Mouse (Mus musculus) kidney, postnatal 0 days (tissue): ENCODE data around the gene Gpr85. TPM values are rescaled to one million over a fixed set of nuclear protein-coding genes. Genes with fewer than 3 reads are reported as not detected.

Experiments
- ATAC-seq: fragments of 200-750 bp; cut with Nextera tagmentation; replicated peaks from 2 replicates; pipeline ENCODE4 v1.8.0; 2017; ENCODE audit warnings: low read depth, moderate number of reproducible peaks, moderate TSS enrichment, moderate library complexity; ENCODE audit not compliant: low FRiP score
- DNase-seq: peaks from one replicate; pipeline ENCODE4 v3.0.0-alpha.2; 2016; ENCODE audit warnings: low spot score
- H3K27ac ChIP-seq: fragments of 300-500 bp; sonication (generic); 2 replicates; pipeline ENCODE4 v1.5.1; 2014; ENCODE audit warnings: mild to moderate bottlenecking
- H3K27me3 ChIP-seq: fragments of 300-500 bp; sonication (generic); 2 replicates; pipeline ENCODE4 v1.6.1; 2014; ENCODE audit warnings: low read length, mixed read lengths; ENCODE audit not compliant: insufficient read depth
- H3K36me3 ChIP-seq: fragments of 300-500 bp; sonication (generic); 2 replicates; pipeline ENCODE4 v1.6.1; 2014; ENCODE audit warnings: low read length, mixed read lengths; ENCODE audit not compliant: insufficient read depth
- H3K4me1 ChIP-seq: fragments of 300-500 bp; sonication (generic); replicated peaks from 2 replicates; pipeline ENCODE4 v1.6.1; 2014; ENCODE audit warnings: antibody characterized with exemption, low read length, mixed read lengths; ENCODE audit not compliant: insufficient read depth
- H3K4me2 ChIP-seq: fragments of 300-500 bp; sonication (generic); 2 replicates; pipeline ENCODE4 v1.6.1; 2014; ENCODE audit warnings: mild to moderate bottlenecking, low read length, moderate library complexity, mixed read lengths
- H3K4me3 ChIP-seq: fragments of 300-500 bp; sonication (generic); replicated peaks from 2 replicates; pipeline ENCODE4 v1.5.1; 2014; ENCODE audit warnings: low read depth, low read length
- H3K9ac ChIP-seq: fragments of 300-500 bp; sonication (generic); 2 replicates; pipeline ENCODE4 v1.6.1; 2014; ENCODE audit warnings: low read depth, low read length
- H3K9me3 ChIP-seq: fragments of 300-500 bp; sonication (generic); replicated peaks from 2 replicates; pipeline ENCODE4 v1.6.1; 2016; ENCODE audit warnings: low read length, inconsistent platforms, mixed read lengths
- CTCF ChIP-seq: IDR thresholded peaks from 2 replicates; pipeline ENCODE4 v1.5.1; 2016; ENCODE audit warnings: antibody characterized with exemption, low read depth, mild to moderate bottlenecking, moderate library complexity
- WGBS: fragments of 180-500 bp; shearing (Covaris S2); extraction: QIAGEN DNeasy Blood & Tissue Kit; methylation state at CpG from one replicate; pipeline ENCODE4 v1.1.7; 2014; 5-methylcytosine and 5-hydroxymethylcytosine counted together
- polyA plus RNA-seq: library from polyadenylated mRNA; unstranded; fragments of >200 nt; fragmentation: Nextera tagmentation; extraction: Ambion mirVana; gene quantifications from 2 replicates; pipeline ENCODE4 v1.2.1, GENCODE M21; 2015

Gpr85 gene
- 0.66 and 0.75 TPM in 2 replicates for polyA plus RNA-seq

DNA sequence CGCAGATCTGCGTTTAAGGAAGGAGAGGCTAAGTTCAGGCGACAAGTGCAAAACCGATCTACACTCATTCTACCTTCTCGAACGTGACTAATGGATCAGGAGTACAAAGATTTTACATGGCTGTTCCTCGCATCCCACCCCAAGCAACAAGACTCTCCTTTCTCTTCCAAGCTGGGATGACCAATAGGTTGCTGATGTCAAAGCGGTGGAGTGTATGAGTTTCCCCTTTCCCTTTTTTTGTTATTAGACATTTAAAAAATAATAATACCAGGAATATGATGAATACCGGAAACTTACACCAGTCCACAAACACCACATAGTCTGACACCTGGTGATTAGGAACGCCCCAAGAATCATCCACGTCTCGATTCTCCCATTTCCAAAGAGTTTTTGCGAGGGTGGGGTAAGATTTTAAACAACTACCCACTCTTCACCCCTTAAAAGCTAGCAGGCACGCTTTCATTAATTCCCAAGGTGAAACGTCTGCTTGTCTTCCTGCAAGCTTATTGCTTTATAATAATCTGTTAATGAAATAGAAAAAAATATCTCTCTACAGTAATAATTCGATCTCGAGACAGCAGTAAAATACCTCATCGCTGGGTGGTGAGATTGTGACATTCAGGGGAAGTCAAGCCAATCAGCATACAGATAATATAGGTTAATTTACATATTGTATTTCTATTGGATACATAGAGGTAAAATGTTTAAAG, at the start of gene Gpr85:
Gene Gpr85, minus strand, starts transcription at position 598 of the 710 bp plus-strand sequence.
- no peaks in the 10 kb centered on the region for H3K4me1 ChIP-seq
- 42% methylated on average over 18 of the region's 18 CpGs for WGBS
- H3K9ac ChIP-seq: peak within 1 kb of the TSS; percentile 64
- peak within 1 kb of the TSS; percentile 53 for H3K4me3 ChIP-seq
- H3K27me3 ChIP-seq: no peaks in the 10 kb centered on the region
- no peak within 1 kb of the TSS for H3K27ac ChIP-seq
- no peaks in the 10 kb centered on the region for H3K36me3 ChIP-seq
- TF ChIP-seq CTCF: no peak
- DNase-seq (no peak), ATAC-seq (no peak)
- no peaks in the 10 kb centered on the region for H3K9me3 ChIP-seq
- H3K4me2 ChIP-seq: peak within 1 kb of the TSS; percentile 96

DNA sequence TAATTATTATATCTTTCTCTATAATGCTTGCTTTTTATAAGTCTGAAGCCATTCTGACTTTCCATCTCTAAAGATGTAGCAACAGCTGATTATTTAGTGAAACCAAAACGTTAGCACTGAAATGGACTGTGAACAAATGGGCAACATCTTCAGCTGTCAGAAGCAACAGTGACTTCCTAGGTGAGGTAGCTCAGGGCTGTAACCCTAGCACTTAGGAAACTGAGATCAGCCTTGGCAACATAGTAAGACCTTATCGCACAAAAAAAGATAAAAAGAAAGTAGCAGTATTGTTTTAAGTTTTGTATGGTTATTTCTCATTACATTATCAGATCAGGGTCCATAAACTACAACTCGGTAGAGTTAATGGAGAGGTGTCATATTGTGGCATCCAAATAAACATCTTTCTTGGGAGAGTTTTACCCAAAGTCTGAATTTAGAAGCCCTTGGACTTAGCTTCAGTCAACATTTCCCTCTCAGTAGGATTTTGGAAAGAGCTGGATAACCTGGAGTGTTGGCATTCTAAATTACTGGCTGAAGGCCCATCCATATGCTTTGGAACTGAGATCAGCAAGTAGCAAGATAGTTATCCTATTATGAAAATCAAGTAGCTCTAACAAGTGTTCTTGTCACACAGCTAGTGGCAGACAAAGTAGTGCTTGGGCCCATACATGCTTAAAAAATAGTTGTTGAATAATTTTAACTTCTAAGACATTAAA, 45.3 kb upstream of the Gpr85 start:
- 82% methylated on average over 3 of the region's 3 CpGs for WGBS
- Histone ChIP-seq H3K4me3 (no peak overlapping the region), H3K27me3 (no peaks in the 10 kb centered on the region), H3K36me3 (no peaks in the 10 kb centered on the region), H3K9ac (no peak overlapping the region), H3K4me1 (no peaks in the 10 kb centered on the region), H3K4me2 (no peak overlapping the region), H3K9me3 (no peaks in the 10 kb centered on the region), H3K27ac (no peak overlapping the region)
- DNase-seq (no peak), ATAC-seq (no peak)
- TF ChIP-seq CTCF: no peak

DNA sequence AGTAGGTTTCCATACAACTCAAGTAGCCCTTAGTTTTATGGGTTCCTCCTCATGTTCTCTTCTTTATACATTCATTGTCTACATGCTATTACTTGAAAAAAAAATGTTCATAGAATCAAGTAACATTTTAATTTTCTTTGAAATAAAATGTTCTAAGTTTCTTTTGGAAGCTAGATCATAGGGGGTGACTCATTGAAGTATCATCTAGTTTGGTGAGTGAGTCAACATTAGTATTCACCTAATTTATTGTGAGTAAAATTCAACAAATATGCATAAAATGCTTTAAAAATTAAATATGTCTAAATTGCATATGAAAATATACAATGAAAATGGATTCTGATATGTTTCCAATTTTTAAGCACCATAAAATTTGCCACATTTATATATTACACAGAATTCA, 43.2 kb upstream of the Gpr85 start:
- H3K27ac ChIP-seq: no peak overlapping the region
- TF ChIP-seq CTCF: no peak
- H3K4me2 ChIP-seq: no peak overlapping the region
- no peak overlapping the region for H3K9ac ChIP-seq
- no peaks in the 10 kb centered on the region for H3K36me3 ChIP-seq
- no peaks in the 10 kb centered on the region for H3K27me3 ChIP-seq
- H3K4me1 ChIP-seq: no peaks in the 10 kb centered on the region
- no peak for ATAC-seq
- DNase-seq: no peak
- H3K9me3 ChIP-seq: no peaks in the 10 kb centered on the region
- no peak overlapping the region for H3K4me3 ChIP-seq

GRCm38 (mm10) chr6:13873959-13874358, 34.2 kb upstream of the Gpr85 start:
- WGBS: 88% methylated on average over 2 of the region's 2 CpGs
- DNase-seq (no peak), ATAC-seq (no peak)
- Histone ChIP-seq H3K4me2 (no peak overlapping the region), H3K9me3 (no peaks in the 10 kb centered on the region), H3K4me3 (no peak overlapping the region), H3K27me3 (no peaks in the 10 kb centered on the region), H3K36me3 (no peaks in the 10 kb centered on the region), H3K27ac (no peak overlapping the region), H3K4me1 (0 out of 2 replicates have a peak, but pooled peaks cover 4% of the 10 kb centered on the region), H3K9ac (no peak overlapping the region)
- TF ChIP-seq CTCF: no peak

GRCm38 (mm10) chr6:13872076-13872475, 32.3 kb upstream of the Gpr85 start:
- Histone ChIP-seq H3K4me1 (0 out of 2 replicates have a peak, but pooled peaks cover 4% of the 10 kb centered on the region), H3K4me2 (peak overlapping the region; percentile 59), H3K4me3 (peak overlapping the region; percentile 53), H3K36me3 (no peaks in the 10 kb centered on the region), H3K9me3 (no peaks in the 10 kb centered on the region), H3K9ac (no peak overlapping the region), H3K27me3 (no peaks in the 10 kb centered on the region), H3K27ac (no peak overlapping the region)
- no peak for TF ChIP-seq CTCF
- no peak for DNase-seq
- ATAC-seq: no peak
- WGBS: 37% methylated on average over 7 of the region's 7 CpGs

DNA sequence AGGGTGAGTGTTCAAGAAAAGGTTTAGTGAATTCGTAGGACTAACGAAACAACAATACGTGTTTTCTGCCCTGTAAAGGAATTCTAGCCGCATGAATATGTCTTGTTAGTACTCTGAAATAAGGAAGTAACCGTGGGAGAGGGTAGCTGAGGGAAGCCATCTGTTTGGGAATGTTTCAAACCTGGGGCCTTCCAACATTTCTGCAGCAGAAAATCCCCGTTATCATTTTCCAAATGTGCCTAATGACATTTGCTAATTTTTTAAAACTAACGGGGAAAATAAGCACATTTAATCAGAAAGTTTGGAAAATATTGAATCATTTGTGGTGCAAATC, 31.9 kb upstream of the Gpr85 start:
- WGBS: 2% methylated on average over 7 of the region's 7 CpGs

More for the DNA sequence above, 31.9 kb upstream of the Gpr85 start:
- H3K27me3 ChIP-seq: no peaks in the 10 kb centered on the region
- no peak for TF ChIP-seq CTCF
- peak overlapping the region; percentile 59 for H3K4me2 ChIP-seq
- H3K9me3 ChIP-seq: no peaks in the 10 kb centered on the region
- 0 out of 2 replicates have a peak, but pooled peaks cover 4% of the 10 kb centered on the region for H3K4me1 ChIP-seq
- peak overlapping the region; percentile 73 for H3K27ac ChIP-seq
- no peak for DNase-seq
- H3K4me3 ChIP-seq: peak overlapping the region; percentile 53
- peak overlapping the region; percentile 67; the same call in 1 of the 2 replicates for H3K9ac ChIP-seq
- peak; percentile 66 for ATAC-seq
- H3K36me3 ChIP-seq: no peaks in the 10 kb centered on the region
